Mouse (Mus musculus) midbrain, embryonic 13.5 days (tissue): Measurements from ENCODE around the gene Dzip1. TPM values are rescaled to one million over a fixed set of nuclear protein-coding genes. Genes with fewer than 3 reads are reported as not detected.

Experiments
- ATAC-seq: fragments of 200-750 bp; cut with Nextera tagmentation; 2 replicates; pipeline ENCODE4 v1.8.0; 2017; ENCODE audit warnings: mild to moderate bottlenecking, moderate TSS enrichment, moderate library complexity
- H3K27ac ChIP-seq: fragments of 300-500 bp; sonication (generic); 2 replicates; pipeline ENCODE4 v1.5.1; 2015; ENCODE audit warnings: inconsistent platforms, mild to moderate bottlenecking, moderate library complexity
- H3K27me3 ChIP-seq: fragments of 300-500 bp; sonication (generic); 2 replicates; pipeline ENCODE4 v1.6.1; 2015; ENCODE audit warnings: mild to moderate bottlenecking, inconsistent platforms
- H3K36me3 ChIP-seq: fragments of 300-500 bp; sonication (generic); 2 replicates; pipeline ENCODE4 v1.6.1; 2015; ENCODE audit warnings: mild to moderate bottlenecking, inconsistent platforms
- H3K4me1 ChIP-seq: fragments of 300-500 bp; sonication (generic); replicated peaks from 2 replicates; pipeline ENCODE4 v1.6.1; 2015; ENCODE audit warnings: inconsistent platforms
- H3K4me2 ChIP-seq: fragments of 300-500 bp; sonication (generic); replicated peaks from 2 replicates; pipeline ENCODE4 v1.6.1; 2015; ENCODE audit warnings: moderate library complexity, mild to moderate bottlenecking, inconsistent platforms
- H3K4me3 ChIP-seq: fragments of 300-500 bp; sonication (generic); replicated peaks from 2 replicates; pipeline ENCODE4 v1.5.1; 2015; ENCODE audit warnings: mild to moderate bottlenecking, inconsistent platforms
- H3K9ac ChIP-seq: fragments of 300-500 bp; sonication (generic); replicated peaks from 2 replicates; pipeline ENCODE4 v1.6.1; 2015; ENCODE audit warnings: mild to moderate bottlenecking, inconsistent platforms
- H3K9me3 ChIP-seq: fragments of 300-500 bp; sonication (generic); 2 replicates; pipeline ENCODE4 v1.6.1; 2016; ENCODE audit warnings: mild to moderate bottlenecking, inconsistent platforms
- WGBS: fragments of 180-500 bp; shearing (Covaris S2); methylation state at CpG from one replicate; pipeline ENCODE4 v1.1.7; 2015; 5-methylcytosine and 5-hydroxymethylcytosine counted together
- polyA plus RNA-seq: library from polyadenylated mRNA; unstranded; fragments of >200 nt; fragmentation: Nextera tagmentation; extraction: Ambion mirVana; gene quantifications from 2 replicates; pipeline ENCODE4 v1.2.1, GENCODE M21; 2015

The Dzip1 gene
- polyA plus RNA-seq, 1 experiment from 2014 or later = 54.1 TPM

DNA sequence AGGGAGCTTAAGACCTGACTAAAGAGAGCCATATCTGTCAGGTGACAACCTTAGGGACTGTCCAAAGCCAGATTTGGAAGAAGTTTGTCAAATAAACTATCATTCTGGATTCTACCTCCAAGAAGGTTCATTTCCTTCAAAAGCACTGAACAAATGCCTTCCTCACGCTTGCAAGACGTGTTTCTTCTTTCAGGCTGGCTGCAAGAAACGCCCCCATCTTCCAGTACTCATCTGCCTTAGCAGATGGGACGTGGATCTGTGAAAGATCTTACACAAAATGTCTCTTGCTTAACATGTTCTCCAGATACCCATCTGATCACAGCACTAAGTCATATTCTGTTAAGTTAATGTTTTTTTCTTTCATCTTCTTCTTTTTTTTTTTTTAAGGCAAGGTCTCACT lies 35.2 kb downstream of the Dzip1 start:
- no peak for ATAC-seq
- Histone ChIP-seq H3K9ac (no peak overlapping the region), H3K4me1 (no peaks in the 10 kb centered on the region), H3K27ac (no peak overlapping the region), H3K4me3 (no peak overlapping the region), H3K9me3 (no peaks in the 10 kb centered on the region), H3K36me3 (peaks cover 89% of the 10 kb centered on the region), H3K4me2 (no peak overlapping the region), H3K27me3 (no peaks in the 10 kb centered on the region)
- 92% methylated on average over 4 of the region's 4 CpGs for WGBS

DNA sequence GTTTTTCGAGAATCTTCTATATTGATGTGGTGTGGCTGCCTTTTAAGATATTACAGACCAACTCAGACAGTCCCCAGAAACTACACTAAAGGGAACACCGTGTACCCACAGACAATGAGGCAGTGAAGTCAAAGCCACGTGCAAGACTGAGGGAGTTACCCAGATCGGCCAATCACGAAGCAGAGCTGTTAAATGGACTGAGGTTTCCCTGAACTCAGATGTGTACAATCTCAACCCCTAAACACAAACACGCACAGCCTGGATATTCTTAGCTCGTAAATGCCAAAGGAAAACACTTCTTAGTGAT lies 41.1 kb downstream of the Dzip1 start:
- H3K4me2 ChIP-seq = no peak overlapping the region
- H3K27ac ChIP-seq = no peak overlapping the region
- WGBS = 86% methylated on average over 7 of the region's 7 CpGs
- H3K27me3 ChIP-seq = no peaks in the 10 kb centered on the region
- H3K9ac ChIP-seq = no peak overlapping the region
- no peak for ATAC-seq
- peaks cover 94% of the 10 kb centered on the region for H3K36me3 ChIP-seq
- no peaks in the 10 kb centered on the region for H3K9me3 ChIP-seq
- no peak overlapping the region for H3K4me3 ChIP-seq
- no peaks in the 10 kb centered on the region for H3K4me1 ChIP-seq

DNA sequence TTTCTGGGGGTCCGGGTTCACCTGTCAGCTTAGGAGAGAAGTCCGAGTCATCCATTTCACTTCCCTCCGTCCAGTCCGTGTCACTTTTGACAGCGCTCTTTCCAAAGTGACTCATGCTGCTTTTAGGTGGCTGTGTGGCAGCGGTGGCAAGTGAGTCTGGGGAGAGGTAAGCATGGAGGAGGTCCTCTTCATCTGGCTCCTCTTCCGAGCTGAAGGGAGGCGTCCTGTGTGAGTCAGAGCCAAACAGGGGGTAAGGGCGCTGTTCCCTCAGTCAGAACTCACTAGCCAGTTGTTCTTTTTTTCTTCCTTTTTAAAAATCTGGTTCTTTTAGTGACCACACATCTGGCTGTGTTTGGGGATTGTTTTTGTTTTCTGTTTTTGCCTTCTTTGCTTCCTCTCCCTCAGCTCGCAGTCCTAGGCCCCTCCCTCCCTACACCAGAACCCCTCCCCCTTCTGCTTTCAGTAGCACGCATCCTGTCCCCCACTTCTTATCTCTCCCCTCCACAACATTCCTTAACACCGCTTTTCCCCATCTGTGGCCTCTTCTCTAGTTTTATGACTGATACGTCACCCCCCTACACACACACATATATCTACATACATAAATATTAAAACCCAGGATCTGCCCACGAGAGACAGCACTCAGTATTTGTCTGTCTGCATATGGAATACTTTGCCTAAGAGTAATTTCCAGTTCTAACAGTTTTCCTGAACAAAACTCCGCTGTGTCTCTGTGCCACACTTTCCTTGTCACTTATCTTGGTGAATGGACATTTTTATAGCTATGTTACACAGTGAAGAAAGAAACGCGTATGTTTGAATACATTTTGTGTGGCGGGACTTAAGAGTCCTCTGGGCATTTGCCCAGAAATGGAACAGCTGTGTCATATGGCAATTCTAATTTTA lies 41.7 kb downstream of the Dzip1 start:
- Histone ChIP-seq H3K9me3 (no peaks in the 10 kb centered on the region), H3K36me3 (peaks cover 94% of the 10 kb centered on the region), H3K4me2 (no peak overlapping the region), H3K27me3 (no peaks in the 10 kb centered on the region), H3K4me3 (no peak overlapping the region), H3K9ac (no peak overlapping the region), H3K4me1 (no peaks in the 10 kb centered on the region), H3K27ac (no peak overlapping the region)
- ATAC-seq = no peak
- WGBS = 86% methylated on average over 18 of the region's 18 CpGs

DNA sequence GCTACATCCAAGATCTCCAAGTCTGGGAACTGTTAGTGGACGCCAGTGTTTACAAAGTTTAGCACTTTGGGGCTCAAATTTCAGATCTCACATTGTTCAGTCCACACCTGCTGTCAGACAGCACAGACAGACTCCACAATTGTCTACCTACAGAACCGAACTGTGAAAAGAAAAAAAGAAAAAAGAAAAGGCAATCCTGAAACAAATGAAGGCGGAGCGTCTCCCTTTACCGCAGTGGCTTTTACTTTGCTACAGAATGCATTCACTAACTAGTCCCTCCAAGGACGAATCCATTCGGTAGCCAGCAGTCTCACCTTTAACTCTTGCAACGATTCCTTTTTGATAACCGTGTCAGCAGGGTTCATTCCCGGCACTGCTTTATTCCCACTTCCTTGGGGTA lies 44.6 kb downstream of the Dzip1 start:
- H3K36me3 ChIP-seq = peaks cover 87% of the 10 kb centered on the region
- WGBS = 85% methylated on average over 10 of the region's 10 CpGs
- H3K9ac ChIP-seq = no peak overlapping the region

DNA sequence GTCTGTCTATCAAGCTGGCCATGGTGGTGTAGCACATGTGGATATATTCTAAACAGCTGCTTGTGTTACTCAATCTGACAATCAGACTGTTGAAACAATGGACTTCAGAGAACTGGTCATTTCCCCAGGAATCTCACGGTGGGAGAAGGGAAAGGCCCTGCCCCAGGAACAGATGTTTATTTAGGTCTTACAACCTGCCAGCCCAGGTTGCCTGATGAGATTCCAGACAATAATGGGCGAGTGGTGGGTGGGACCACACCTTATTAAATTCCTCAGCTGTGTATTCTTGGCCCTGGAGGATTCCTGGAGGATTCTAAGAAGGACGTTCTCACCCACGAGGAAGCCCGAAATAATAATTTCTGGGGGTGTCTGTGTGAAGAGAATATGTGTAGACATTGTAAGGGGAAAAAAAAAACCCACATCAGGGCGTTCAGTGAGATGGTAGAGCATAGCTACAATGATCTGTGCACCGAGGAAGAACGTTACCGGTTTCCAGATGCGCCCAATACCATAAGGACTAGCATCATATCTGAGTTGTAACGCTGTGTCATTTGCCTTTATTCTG lies 46.8 kb downstream of the Dzip1 start:
- H3K4me3 ChIP-seq = no peak overlapping the region
- H3K27me3 ChIP-seq = no peaks in the 10 kb centered on the region
- H3K36me3 ChIP-seq = peaks cover 84% of the 10 kb centered on the region
- H3K27ac ChIP-seq = no peak overlapping the region
- 90% methylated on average over 11 of the region's 11 CpGs for WGBS
- H3K4me2 ChIP-seq = no peak overlapping the region
- H3K4me1 ChIP-seq = no peaks in the 10 kb centered on the region
- ATAC-seq = no peak
- no peaks in the 10 kb centered on the region for H3K9me3 ChIP-seq
- H3K9ac ChIP-seq = no peak overlapping the region

More for the DNA sequence above, 44.6 kb downstream of the Dzip1 start:
- no peak overlapping the region for H3K4me3 ChIP-seq
- no peak overlapping the region for H3K27ac ChIP-seq
- H3K4me1 ChIP-seq = no peaks in the 10 kb centered on the region
- H3K9me3 ChIP-seq = no peaks in the 10 kb centered on the region
- H3K27me3 ChIP-seq = no peaks in the 10 kb centered on the region
- ATAC-seq = no peak
- no peak overlapping the region for H3K4me2 ChIP-seq

DNA sequence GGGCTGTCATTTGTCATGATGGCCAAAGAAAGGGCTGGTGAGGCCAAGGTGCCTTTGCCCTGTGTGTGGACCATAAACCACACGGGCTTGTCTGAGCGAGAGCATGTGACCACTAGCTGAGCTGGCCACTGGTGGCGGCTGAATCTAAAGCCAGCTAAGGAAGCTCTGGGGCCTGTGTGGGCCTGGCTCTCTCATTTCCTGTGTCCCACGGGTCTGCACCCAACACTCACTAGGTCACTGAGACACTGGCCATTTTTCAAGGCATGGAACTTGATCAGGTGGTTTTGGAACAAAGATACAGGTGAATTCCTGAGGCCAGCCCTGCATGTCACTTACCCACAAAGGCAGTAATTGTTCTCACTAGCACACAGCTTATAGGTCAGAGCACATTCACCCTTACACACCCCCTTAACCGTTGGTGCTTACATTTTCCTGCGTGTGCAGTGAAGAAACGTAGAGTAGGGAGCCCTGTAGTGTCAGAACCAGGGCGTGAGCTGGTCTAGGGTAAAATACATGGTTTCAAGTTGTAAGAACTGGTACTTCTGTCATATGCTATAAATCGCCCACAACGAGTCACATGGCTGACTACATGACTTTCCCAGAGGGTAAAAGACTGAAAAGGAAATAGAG lies 50.4 kb downstream of the Dzip1 start:
- H3K9me3 ChIP-seq = no peaks in the 10 kb centered on the region
- no peak overlapping the region for H3K4me2 ChIP-seq
- 85% methylated on average over 10 of the region's 10 CpGs for WGBS
- peaks cover 79% of the 10 kb centered on the region for H3K36me3 ChIP-seq
- H3K4me3 ChIP-seq = no peak overlapping the region
- H3K4me1 ChIP-seq = no peaks in the 10 kb centered on the region
- no peaks in the 10 kb centered on the region for H3K27me3 ChIP-seq
- no peak overlapping the region for H3K9ac ChIP-seq
- no peak for ATAC-seq
- H3K27ac ChIP-seq = no peak overlapping the region

DNA sequence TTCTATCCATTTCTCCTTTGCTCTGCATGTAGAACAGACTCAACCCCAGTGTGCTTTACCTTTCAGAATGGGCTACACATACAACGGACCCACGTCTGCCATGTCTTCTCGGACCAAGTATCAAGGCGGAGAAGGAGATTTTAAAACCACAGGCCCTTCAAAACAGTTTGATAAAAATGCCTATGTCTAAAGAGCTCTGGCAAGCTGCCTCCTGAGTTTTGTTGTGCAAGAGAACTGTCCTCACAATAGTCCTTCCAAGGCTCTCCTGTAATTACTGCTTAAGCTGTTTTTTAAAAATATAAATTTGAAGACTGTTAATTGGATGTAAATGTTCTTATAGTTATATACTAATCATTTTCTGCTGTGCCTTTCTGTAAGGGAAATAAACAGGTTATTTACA lies 51.1 kb downstream of the Dzip1 start:
- Histone ChIP-seq H3K9ac (no peak overlapping the region), H3K4me3 (no peak overlapping the region), H3K27me3 (no peaks in the 10 kb centered on the region), H3K9me3 (no peaks in the 10 kb centered on the region), H3K27ac (no peak overlapping the region), H3K4me2 (no peak overlapping the region), H3K4me1 (no peaks in the 10 kb centered on the region), H3K36me3 (peaks cover 71% of the 10 kb centered on the region)
- no peak for ATAC-seq
- 97% methylated on average over 4 of the region's 4 CpGs for WGBS

DNA sequence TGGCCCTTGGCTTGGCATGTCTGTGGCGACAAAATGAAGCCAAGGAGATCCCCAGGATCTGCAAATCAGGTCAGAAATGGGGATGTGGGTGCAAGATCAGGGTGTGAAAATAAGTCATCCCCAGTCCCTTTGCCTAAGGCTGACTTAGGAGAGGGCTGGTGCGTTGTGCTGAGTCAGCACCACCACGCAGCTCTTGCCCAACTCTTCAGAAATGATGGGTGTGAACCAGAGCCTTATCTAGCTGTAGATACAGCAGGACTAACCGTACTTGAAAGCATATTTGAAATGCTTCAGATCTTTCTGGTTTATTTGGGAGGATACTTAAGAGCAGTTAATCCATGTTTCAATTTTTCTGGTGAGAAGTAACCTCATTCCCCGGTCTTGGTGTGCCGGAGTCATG lies 55.5 kb downstream of the Dzip1 start:
- no peak overlapping the region for H3K4me2 ChIP-seq
- H3K4me3 ChIP-seq = no peak overlapping the region
- 95% methylated on average over 6 of the region's 6 CpGs for WGBS
- H3K36me3 ChIP-seq = peaks cover 35% of the 10 kb centered on the region
- no peak for ATAC-seq
- H3K9me3 ChIP-seq = no peaks in the 10 kb centered on the region
- H3K27ac ChIP-seq = no peak overlapping the region
- no peaks in the 10 kb centered on the region for H3K27me3 ChIP-seq
- H3K4me1 ChIP-seq = no peaks in the 10 kb centered on the region; the same call in 1 of the 2 replicates
- H3K9ac ChIP-seq = no peak overlapping the region

DNA sequence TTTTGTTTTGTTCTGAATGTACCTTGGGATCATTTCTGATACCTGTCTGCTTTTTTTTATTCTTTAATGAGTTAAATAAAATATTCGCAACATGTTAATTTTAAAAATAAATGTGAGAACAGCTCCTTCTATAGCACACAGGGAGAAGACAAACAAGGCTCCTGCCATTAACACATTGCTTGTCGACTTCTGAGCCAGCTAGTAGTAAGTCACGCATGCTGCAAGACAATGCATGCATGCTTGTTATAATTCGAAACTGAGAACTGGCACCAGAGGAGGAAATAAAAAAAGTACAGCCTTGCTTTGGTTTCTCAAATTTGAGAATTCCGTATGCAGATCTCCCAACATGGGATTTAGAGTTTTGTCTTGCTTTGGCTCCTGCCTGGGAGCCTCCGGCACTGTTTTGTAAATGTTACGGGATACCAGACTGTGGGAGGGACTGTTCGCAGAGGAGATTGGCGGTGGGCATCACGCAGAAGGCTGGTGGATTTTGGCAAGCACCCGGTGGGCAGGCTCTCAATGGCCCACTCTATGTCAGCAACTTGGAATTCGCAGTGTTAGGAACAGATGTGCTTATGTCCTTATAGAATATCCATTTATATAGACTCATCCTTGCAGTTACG lies 57.0 kb downstream of the Dzip1 start:
- H3K36me3 ChIP-seq = peaks cover 22% of the 10 kb centered on the region
- no peak overlapping the region for H3K9ac ChIP-seq
- no peaks in the 10 kb centered on the region for H3K27me3 ChIP-seq
- no peak overlapping the region for H3K27ac ChIP-seq
- no peaks in the 10 kb centered on the region; the same call in 1 of the 2 replicates for H3K4me1 ChIP-seq
- 76% methylated on average over 13 of the region's 13 CpGs for WGBS
- H3K9me3 ChIP-seq = no peaks in the 10 kb centered on the region
- no peak overlapping the region for H3K4me2 ChIP-seq
- no peak overlapping the region for H3K4me3 ChIP-seq
- ATAC-seq = no peak

DNA sequence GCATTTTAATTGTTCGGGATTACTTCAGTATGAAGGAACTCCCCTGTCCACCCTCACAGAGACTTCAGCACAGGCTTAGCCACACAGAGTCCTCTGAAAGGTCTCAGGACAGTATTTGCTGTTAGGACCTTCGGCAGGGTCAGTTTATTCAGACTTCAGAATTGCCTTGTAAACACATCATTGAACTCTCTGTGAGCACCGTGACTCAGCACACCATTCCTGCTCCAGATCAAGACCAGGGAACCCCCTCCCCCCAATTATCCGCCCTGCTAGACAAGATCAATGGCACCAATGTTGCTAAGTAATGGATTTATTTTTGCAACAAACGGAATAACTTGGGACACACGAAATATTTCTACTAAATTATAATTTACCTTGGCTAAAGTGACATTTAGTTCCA lies 57.9 kb downstream of the Dzip1 start:
- Histone ChIP-seq H3K9ac (no peak overlapping the region), H3K27me3 (no peaks in the 10 kb centered on the region), H3K9me3 (no peaks in the 10 kb centered on the region), H3K4me1 (no peaks in the 10 kb centered on the region; the same call in 1 of the 2 replicates), H3K4me2 (no peak overlapping the region), H3K27ac (no peak overlapping the region), H3K36me3 (peaks cover 14% of the 10 kb centered on the region), H3K4me3 (no peak overlapping the region)
- 58% methylated on average over 6 of the region's 6 CpGs for WGBS
- ATAC-seq = no peak

DNA sequence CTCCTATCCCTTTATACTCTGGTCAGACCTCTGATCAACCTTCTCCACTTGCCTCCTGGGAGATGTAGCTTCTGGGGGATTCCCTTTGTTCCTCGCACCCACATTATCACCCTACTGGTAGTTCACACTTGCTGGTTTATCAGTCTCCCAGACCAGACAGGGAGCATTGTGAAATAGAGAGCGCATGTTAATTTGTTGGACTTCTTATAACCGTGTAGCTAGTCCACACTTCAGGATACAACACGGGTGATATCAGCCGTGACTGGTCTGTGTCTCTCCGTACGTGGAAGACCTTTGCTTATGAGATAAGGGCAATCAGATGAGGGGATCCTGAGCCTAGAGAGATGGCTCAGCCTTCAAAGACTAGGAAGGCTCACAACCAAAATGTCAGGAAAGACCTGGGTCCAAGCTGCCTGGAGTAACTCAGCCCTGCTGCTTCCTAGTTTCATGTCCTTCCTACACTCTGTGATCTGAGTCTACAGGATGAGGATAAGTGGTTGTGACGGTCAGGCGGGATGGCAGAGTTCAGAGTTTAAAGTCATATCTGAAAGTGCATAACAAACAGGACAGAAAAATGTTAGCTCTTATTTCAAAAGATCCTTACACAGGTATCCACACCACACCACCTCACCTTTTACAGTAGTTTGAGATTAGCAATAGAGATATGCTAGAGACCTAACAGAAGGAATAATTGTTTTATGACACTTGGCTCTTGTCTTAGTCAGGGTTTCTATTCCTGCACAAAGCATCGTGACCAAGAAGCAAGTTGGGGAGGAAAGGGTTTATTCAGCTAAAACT lies 59.0 kb downstream of the Dzip1 start:
- ATAC-seq = no peak
- 93% methylated on average over 10 of the region's 10 CpGs for WGBS
- H3K4me2 ChIP-seq = no peak overlapping the region
- H3K27me3 ChIP-seq = 0 out of 2 replicates have a peak, but pooled peaks cover 2% of the 10 kb centered on the region
- H3K9me3 ChIP-seq = no peaks in the 10 kb centered on the region
- H3K4me1 ChIP-seq = no peaks in the 10 kb centered on the region; the same call in 1 of the 2 replicates
- H3K27ac ChIP-seq = no peak overlapping the region
- no peak overlapping the region for H3K4me3 ChIP-seq
- H3K9ac ChIP-seq = no peak overlapping the region
- H3K36me3 ChIP-seq = peaks cover 5% of the 10 kb centered on the region; the same call in 1 of the 2 replicates
